Mouse (Mus musculus) intestine, postnatal 0 days (tissue): ENCODE measurements around the gene Pcyox1. TPM values are rescaled to one million over a fixed set of nuclear protein-coding genes. Genes with fewer than 3 reads are reported as not detected.

ENCODE experiments used
- ATAC-seq: fragments of 200-750 bp; cut with Nextera tagmentation; 2 replicates; pipeline ENCODE4 v1.8.0; 2017; ENCODE audit warnings: mild to moderate bottlenecking, moderate TSS enrichment, moderate library complexity
- H3K27ac ChIP-seq: fragments of 300-500 bp; sonication (generic); 2 replicates; pipeline ENCODE4 v1.5.1; 2014; ENCODE audit warnings: mild to moderate bottlenecking, low read depth, low read length, moderate library complexity
- H3K27me3 ChIP-seq: fragments of 300-500 bp; sonication (generic); replicated peaks from 2 replicates; pipeline ENCODE4 v1.6.1; 2014; ENCODE audit warnings: low read length, mixed read lengths; ENCODE audit not compliant: control insufficient read depth, insufficient read depth
- H3K36me3 ChIP-seq: fragments of 300-500 bp; sonication (generic); 2 replicates; pipeline ENCODE4 v1.6.1; 2014; ENCODE audit warnings: mild to moderate bottlenecking, moderate library complexity; ENCODE audit not compliant: control insufficient read depth, insufficient read depth
- H3K4me1 ChIP-seq: fragments of 300-500 bp; sonication (generic); replicated peaks from 2 replicates; pipeline ENCODE4 v1.6.1; 2014; ENCODE audit warnings: antibody characterized with exemption, low read length, mixed read lengths; ENCODE audit not compliant: control insufficient read depth, insufficient read depth
- H3K4me2 ChIP-seq: fragments of 300-500 bp; sonication (generic); replicated peaks from 2 replicates; pipeline ENCODE4 v1.6.1; 2014; ENCODE audit warnings: low read depth, mild to moderate bottlenecking, moderate library complexity
- H3K4me3 ChIP-seq: fragments of 300-500 bp; sonication (generic); 2 replicates; pipeline ENCODE4 v1.5.1; 2014; ENCODE audit warnings: low read depth, low read length
- H3K9ac ChIP-seq: fragments of 300-500 bp; sonication (generic); 2 replicates; pipeline ENCODE4 v1.6.1; 2014; ENCODE audit warnings: mild to moderate bottlenecking, low read depth, low read length
- H3K9me3 ChIP-seq: fragments of 300-500 bp; sonication (generic); 2 replicates; pipeline ENCODE4 v1.6.1; 2016; ENCODE audit warnings: mixed run types; ENCODE audit not compliant: control insufficient read depth
- CTCF ChIP-seq: sonication (generic); IDR thresholded peaks from 2 replicates; pipeline ENCODE4 v1.5.1; 2016; ENCODE audit warnings: low read depth, mild to moderate bottlenecking, control low read depth, antibody characterized with exemption, moderate library complexity
- WGBS: fragments of 180-500 bp; shearing (Covaris S2); extraction: QIAGEN DNeasy Blood & Tissue Kit; methylation state at CpG from one replicate; pipeline ENCODE4 v1.1.7; 2014; 5-methylcytosine and 5-hydroxymethylcytosine counted together
- polyA plus RNA-seq: library from polyadenylated mRNA; unstranded; fragments of >200 nt; fragmentation: Nextera tagmentation; extraction: Ambion mirVana; gene quantifications from 2 replicates; pipeline ENCODE4 v1.2.1, GENCODE M21; 2015

Gene Pcyox1
- polyA plus RNA-seq, 1 experiment from 2014 or later, result 37.8 TPM

GRCm38 (mm10) chr6:86370764-86371339 is 26.1 kb downstream of the Pcyox1 start, which contains the start of gene Snrpg:
Snrpg (plus strand) TSS chr6:86371304.
- Histone ChIP-seq H3K36me3 (peaks cover 6% of the 10 kb centered on the region; the same call in 1 of the 2 replicates), H3K4me3 (peak within 1 kb of the TSS; percentile 82), H3K9me3 (no peaks in the 10 kb centered on the region), H3K4me2 (peak within 1 kb of the TSS; percentile 71), H3K4me1 (peaks cover 8% of the 10 kb centered on the region), H3K27ac (peak within 1 kb of the TSS; percentile 78), H3K9ac (peak within 1 kb of the TSS; percentile 87), H3K27me3 (no peaks in the 10 kb centered on the region)
- no peak for TF ChIP-seq CTCF
- ATAC-seq, result peak; percentile 40; the same call in 1 of the 2 replicates
- 14% methylated on average over 15 of the region's 15 CpGs for WGBS

- TF ChIP-seq CTCF, result peak; percentile 62
- no peak for ATAC-seq
- peak overlapping the region; percentile 71 for H3K4me2 ChIP-seq
- peaks cover 8% of the 10 kb centered on the region for H3K4me1 ChIP-seq
- 68% methylated on average over 3 of the region's 3 CpGs for WGBS
- no peak overlapping the region for H3K9ac ChIP-seq
- H3K36me3 ChIP-seq, result peaks cover 6% of the 10 kb centered on the region; the same call in 1 of the 2 replicates
- no peaks in the 10 kb centered on the region for H3K9me3 ChIP-seq
- no peaks in the 10 kb centered on the region for H3K27me3 ChIP-seq
- no peak overlapping the region; the same call in 1 of the 2 replicates for H3K4me3 ChIP-seq
- H3K27ac ChIP-seq, result peak overlapping the region; percentile 78; the same call in 1 of the 2 replicates
Measured at GRCm38 (mm10) chr6:86370093-86370713, 26.8 kb downstream of the Pcyox1 start.

GRCm38 (mm10) chr6:86368479-86368878 is 28.5 kb downstream of the Pcyox1 start:
- Histone ChIP-seq H3K4me2 (no peak overlapping the region), H3K27me3 (no peaks in the 10 kb centered on the region), H3K27ac (no peak overlapping the region), H3K9me3 (no peaks in the 10 kb centered on the region), H3K9ac (no peak overlapping the region), H3K4me1 (peaks cover 8% of the 10 kb centered on the region), H3K4me3 (no peak overlapping the region), H3K36me3 (peaks cover 6% of the 10 kb centered on the region; the same call in 1 of the 2 replicates)
- no peak for TF ChIP-seq CTCF
- WGBS, result 85% methylated on average over 5 of the region's 5 CpGs
- no peak for ATAC-seq

GRCm38 (mm10) chr6:86366853-86367249 is 30.1 kb downstream of the Pcyox1 start:
- no peak for TF ChIP-seq CTCF
- Histone ChIP-seq H3K36me3 (peaks cover 6% of the 10 kb centered on the region; the same call in 1 of the 2 replicates), H3K4me2 (peak overlapping the region; percentile 98), H3K27ac (no peak overlapping the region; the same call in 1 of the 2 replicates), H3K27me3 (no peaks in the 10 kb centered on the region), H3K9ac (no peak overlapping the region), H3K4me1 (peaks cover 4% of the 10 kb centered on the region; the same call in 1 of the 2 replicates), H3K4me3 (no peak overlapping the region), H3K9me3 (no peaks in the 10 kb centered on the region)
- 64% methylated on average over 2 of the region's 2 CpGs for WGBS
- no peak for ATAC-seq

GRCm38 (mm10) chr6:86366125-86366852 is 30.7 kb downstream of the Pcyox1 start:
- 26% methylated on average over 25 of the region's 25 CpGs for WGBS

More at GRCm38 (mm10) chr6:86366125-86366852, 30.7 kb downstream of the Pcyox1 start:
- Histone ChIP-seq H3K9ac (peak overlapping the region; percentile 71), H3K27me3 (no peaks in the 10 kb centered on the region), H3K36me3 (peaks cover 6% of the 10 kb centered on the region; the same call in 1 of the 2 replicates), H3K4me3 (peak overlapping the region; percentile 58), H3K4me1 (peaks cover 4% of the 10 kb centered on the region; the same call in 1 of the 2 replicates), H3K9me3 (no peaks in the 10 kb centered on the region), H3K4me2 (peak overlapping the region; percentile 98), H3K27ac (peak overlapping the region; percentile 90)
- peak; percentile 67; the same call in 1 of the 2 replicates for ATAC-seq
- TF ChIP-seq CTCF, result no peak
